Mouse (Mus musculus) small intestine, adult 2 months (tissue): ENCODE measurements around the gene Hs6st3. TPM values are rescaled to one million over a fixed set of nuclear protein-coding genes. Genes with fewer than 3 reads are reported as not detected.

Experiments
- H3K27ac ChIP-seq: fragments of 200-500 bp; 2 replicates; pipeline ENCODE4 v1.5.1; 2012; ENCODE audit warnings: low read depth, low read length, control low read depth, inconsistent platforms; ENCODE audit not compliant: insufficient read depth
- H3K27me3 ChIP-seq: fragments of 200-500 bp; 2 replicates; pipeline ENCODE4 v1.6.1; 2012; ENCODE audit warnings: mild to moderate bottlenecking, moderate library complexity, low read length, inconsistent platforms; ENCODE audit not compliant: control insufficient read depth, insufficient read depth
- H3K36me3 ChIP-seq: fragments of 200-500 bp; 2 replicates; pipeline ENCODE4 v1.6.1; 2012; ENCODE audit warnings: mild to moderate bottlenecking, low read length, control low read depth, inconsistent platforms; ENCODE audit not compliant: control insufficient read depth, insufficient read depth
- H3K4me1 ChIP-seq: fragments of 200-500 bp; 2 replicates; pipeline ENCODE4 v1.6.1; 2012; ENCODE audit warnings: low read length, inconsistent platforms, mixed read lengths; ENCODE audit not compliant: control insufficient read depth, insufficient read depth, insufficient read length
- H3K4me3 ChIP-seq: fragments of 200-500 bp; 2 replicates; pipeline ENCODE4 v1.5.1; 2012; ENCODE audit warnings: low read depth, mild to moderate bottlenecking, control low read depth, inconsistent platforms, low read length, moderate library complexity
- CTCF ChIP-seq: fragments of 200-500 bp; IDR thresholded peaks from 2 replicates; pipeline ENCODE4 v1.5.1; 2012; ENCODE audit warnings: low read depth, mild to moderate bottlenecking, control low read depth, inconsistent platforms, low read length, moderate library complexity, mixed read lengths; ENCODE audit not compliant: insufficient replicate concordance, insufficient read length; ENCODE audit errors: extremely low read depth
- POLR2A ChIP-seq: fragments of 200-500 bp; IDR thresholded peaks from 2 replicates; pipeline ENCODE4 v1.6.1; 2012; ENCODE audit warnings: low read depth, mild to moderate bottlenecking, control low read depth, inconsistent platforms, low read length, moderate library complexity
- WGBS: fragments of 180-500 bp; shearing (Covaris S2); methylation state at CpG from one replicate; pipeline ENCODE4 v1.1.7; 2018; 5-methylcytosine and 5-hydroxymethylcytosine counted together
- polyA plus RNA-seq: library from polyadenylated mRNA; depleted of rRNA; stranded (reverse); fragments of >200 nt; gene quantifications from 2 replicates; pipeline ENCODE4 v1.2.3, GENCODE M21; 2012

Hs6st3 gene
- polyA plus RNA-seq, 1 experiment = not detected

- no peak overlapping the region for H3K4me3 ChIP-seq
- no peaks in the 10 kb centered on the region for H3K36me3 ChIP-seq
- no peaks in the 10 kb centered on the region for H3K4me1 ChIP-seq
- TF ChIP-seq POLR2A (no peak), CTCF (no peak)
- no peak overlapping the region for H3K27ac ChIP-seq
- H3K27me3 ChIP-seq = no peaks in the 10 kb centered on the region
- 57% methylated on average over 6 of the region's 6 CpGs for WGBS
Observed at GRCm38 (mm10) chr14:119112558-119112957, 25.6 kb upstream of the Hs6st3 start.

GRCm38 (mm10) chr14:119123582-119123981 lies 14.6 kb upstream of the Hs6st3 start:
- TF ChIP-seq CTCF = no peak
- TF ChIP-seq POLR2A = no peak
- Histone ChIP-seq H3K4me3 (no peak overlapping the region), H3K27ac (no peak overlapping the region), H3K27me3 (no peaks in the 10 kb centered on the region), H3K36me3 (no peaks in the 10 kb centered on the region), H3K4me1 (no peaks in the 10 kb centered on the region)
- 8% methylated on average over 12 of the region's 12 CpGs for WGBS

- WGBS = 32% methylated on average over 3 of the region's 3 CpGs
- H3K4me3 ChIP-seq = no peak overlapping the region
- TF ChIP-seq CTCF = no peak
- no peak for TF ChIP-seq POLR2A
Observed at GRCm38 (mm10) chr14:119124061-119124460, 14.1 kb upstream of the Hs6st3 start.

GRCm38 (mm10) chr14:119125840-119126239 lies 12.3 kb upstream of the Hs6st3 start:
- Histone ChIP-seq H3K27me3 (no peaks in the 10 kb centered on the region), H3K36me3 (no peaks in the 10 kb centered on the region), H3K4me3 (no peak overlapping the region), H3K27ac (no peak overlapping the region), H3K4me1 (no peaks in the 10 kb centered on the region)
- TF ChIP-seq CTCF = no peak
- no peak for TF ChIP-seq POLR2A
- WGBS = 77% methylated on average over 4 of the region's 4 CpGs

More at GRCm38 (mm10) chr14:119124061-119124460, 14.1 kb upstream of the Hs6st3 start:
- Histone ChIP-seq H3K4me1 (no peaks in the 10 kb centered on the region), H3K27me3 (no peaks in the 10 kb centered on the region), H3K27ac (no peak overlapping the region), H3K36me3 (no peaks in the 10 kb centered on the region)

GRCm38 (mm10) chr14:119127330-119127729 lies 10.8 kb upstream of the Hs6st3 start:
- H3K27me3 ChIP-seq = no peaks in the 10 kb centered on the region
- H3K4me1 ChIP-seq = no peaks in the 10 kb centered on the region
- no peaks in the 10 kb centered on the region for H3K36me3 ChIP-seq
- no peak for TF ChIP-seq CTCF
- TF ChIP-seq POLR2A = no peak
- no peak overlapping the region for H3K27ac ChIP-seq
- no peak overlapping the region for H3K4me3 ChIP-seq
- WGBS = 91% methylated on average over 2 of the region's 2 CpGs

GRCm38 (mm10) chr14:119137512-119137905 lies 632 bp upstream of the Hs6st3 start:
- H3K4me1 ChIP-seq = no peaks in the 10 kb centered on the region; the same call in 1 of the 2 replicates
- no peaks in the 10 kb centered on the region for H3K36me3 ChIP-seq
- peak overlapping the region; percentile 44 for H3K4me3 ChIP-seq
- TF ChIP-seq POLR2A (no peak), CTCF (no peak)
- no peak overlapping the region for H3K27ac ChIP-seq
- 2% methylated on average over 38 of the region's 38 CpGs for WGBS
- H3K27me3 ChIP-seq = peaks cover 25% of the 10 kb centered on the region

GRCm38 (mm10) chr14:119138786-119139100 lies 602 bp downstream of the Hs6st3 start:
- Histone ChIP-seq H3K27me3 (peaks cover 25% of the 10 kb centered on the region), H3K27ac (no peak overlapping the region), H3K4me1 (no peaks in the 10 kb centered on the region; the same call in 1 of the 2 replicates), H3K36me3 (no peaks in the 10 kb centered on the region), H3K4me3 (0 out of 2 replicates have a peak overlapping the region, but pooled peaks have one; percentile 44)
- 2% methylated on average over 20 of the region's 20 CpGs for WGBS
- TF ChIP-seq POLR2A (no peak), CTCF (no peak)

- WGBS = 47% methylated on average over 9 of the region's 9 CpGs
- peaks cover 25% of the 10 kb centered on the region for H3K27me3 ChIP-seq
- H3K36me3 ChIP-seq = no peaks in the 10 kb centered on the region
- H3K4me3 ChIP-seq = no peak overlapping the region
- H3K27ac ChIP-seq = no peak overlapping the region
- no peaks in the 10 kb centered on the region; the same call in 1 of the 2 replicates for H3K4me1 ChIP-seq
- no peak for TF ChIP-seq CTCF
Observed at GRCm38 (mm10) chr14:119139381-119139950, 1.3 kb downstream of the Hs6st3 start.
